Mouse (Mus musculus) splenic B cell, adult 2 months (primary cell): ENCODE data around the gene Scfd2.

ENCODE experiments used
- DNase-seq: peaks from one replicate; pipeline ENCODE4 v3.0.0-alpha.2; 2011; ENCODE audit warnings: low read depth, low spot score
- H3K27me3 ChIP-seq: 2 replicates; pipeline ENCODE4 v1.6.1; 2012; ENCODE audit warnings: mild to moderate bottlenecking, low read length, moderate library complexity, mixed read lengths; ENCODE audit not compliant: control insufficient read depth, poor library complexity, insufficient read depth, severe bottlenecking
- H3K36me3 ChIP-seq: 2 replicates; pipeline ENCODE4 v1.6.1; 2012; ENCODE audit warnings: mild to moderate bottlenecking, low read length, moderate library complexity, mixed read lengths; ENCODE audit not compliant: control insufficient read depth, poor library complexity, insufficient read depth, severe bottlenecking

Scfd2 gene

DNA sequence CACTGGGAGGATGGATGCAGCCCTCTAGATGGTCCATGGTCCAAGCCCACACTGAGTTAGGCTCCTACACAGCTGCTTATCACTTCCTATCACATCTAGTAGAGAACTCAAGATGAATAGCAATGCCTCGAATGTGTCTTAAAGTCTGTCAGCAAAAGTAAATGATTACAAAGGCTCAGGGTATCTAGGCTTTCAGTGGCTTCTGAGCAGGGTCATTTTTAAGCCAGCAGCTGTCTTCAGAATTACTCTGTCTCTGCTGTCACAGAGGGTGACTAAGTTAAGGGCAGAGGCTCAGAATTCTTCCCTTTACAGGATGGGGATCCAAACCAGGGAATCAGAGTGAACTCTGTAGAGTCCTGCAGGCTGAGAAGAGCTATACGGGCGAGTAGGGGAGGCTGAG lies 284.6 kb downstream of the Scfd2 start:
- Histone ChIP-seq H3K27me3 (no peaks in the 10 kb centered on the region), H3K36me3 (no peaks in the 10 kb centered on the region)
- DNase-seq = no peak

DNA sequence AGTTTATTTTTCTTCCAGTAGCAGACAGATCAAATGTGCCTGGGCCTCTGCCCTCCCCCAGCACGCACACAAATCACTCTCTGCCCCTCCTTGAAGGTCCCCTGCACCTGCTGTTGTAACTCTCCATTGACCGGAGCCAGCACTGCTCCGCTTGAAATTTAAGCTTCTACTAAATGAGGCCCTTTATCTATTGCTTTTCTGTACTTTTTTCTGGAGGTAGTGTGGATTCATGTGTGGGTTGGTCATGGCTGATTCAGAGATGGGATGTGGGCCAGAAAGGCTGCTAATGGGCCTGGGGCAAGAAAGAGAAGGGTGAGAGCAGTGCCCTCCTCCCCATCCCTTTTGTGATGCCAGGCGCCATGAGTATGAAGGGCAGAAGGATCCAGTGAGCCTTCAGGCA lies 285.1 kb downstream of the Scfd2 start:
- Histone ChIP-seq H3K36me3 (no peaks in the 10 kb centered on the region), H3K27me3 (no peaks in the 10 kb centered on the region)
- no peak for DNase-seq

DNA sequence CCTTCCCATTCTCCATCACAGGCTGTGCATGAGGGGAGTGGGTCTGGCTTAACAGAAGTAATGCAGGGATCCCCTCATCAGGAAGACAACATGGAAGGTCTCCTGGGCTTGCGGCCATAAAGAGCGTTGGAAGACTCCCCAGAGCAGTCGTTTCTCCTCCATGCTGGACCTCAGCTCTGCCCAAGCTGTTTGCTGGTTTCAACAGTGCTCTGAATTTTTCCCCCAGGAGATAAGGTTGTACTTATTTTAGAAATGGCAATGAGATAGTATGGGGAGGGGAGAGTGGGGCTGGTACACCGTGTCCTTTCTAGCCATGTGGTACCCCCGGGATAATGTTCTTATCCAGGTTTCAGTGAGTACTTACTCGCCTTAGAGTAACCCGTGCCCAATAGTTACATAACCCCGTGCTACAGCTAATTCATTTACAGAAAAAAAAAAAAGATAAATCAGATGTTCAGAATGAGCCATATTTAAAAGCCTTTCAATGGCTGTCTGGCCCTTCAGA lies 285.9 kb downstream of the Scfd2 start:
- no peak for DNase-seq
- Histone ChIP-seq H3K27me3 (no peaks in the 10 kb centered on the region), H3K36me3 (no peaks in the 10 kb centered on the region)

DNA sequence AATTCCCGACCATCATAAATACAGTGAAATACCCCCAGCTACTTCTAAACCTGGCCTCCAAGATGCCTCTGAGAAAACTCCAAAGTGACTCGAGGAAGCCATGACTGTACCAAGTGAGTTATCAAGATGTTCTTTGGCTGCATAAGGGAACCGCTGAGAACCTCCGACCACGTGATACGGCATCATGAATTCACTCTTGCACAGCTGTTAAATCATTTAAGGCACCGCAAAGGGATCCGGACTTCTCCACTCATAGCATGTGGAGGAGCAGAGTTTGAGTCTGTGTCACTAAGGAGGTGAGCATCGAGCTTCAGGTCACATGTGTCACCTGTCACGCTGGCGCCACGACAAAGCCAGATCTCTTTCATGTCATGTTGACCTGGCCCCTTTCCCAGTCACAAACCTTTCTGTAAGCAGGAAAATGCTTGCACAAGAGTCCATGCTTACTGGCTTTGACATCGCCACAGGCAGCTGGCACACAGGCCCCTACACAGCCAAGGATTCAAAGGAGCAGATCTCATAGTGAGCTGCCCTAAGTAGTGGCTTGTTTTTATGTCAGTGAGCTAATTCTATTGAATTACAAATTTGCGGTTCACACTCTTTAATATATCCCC lies 287.0 kb downstream of the Scfd2 start:
- H3K27me3 ChIP-seq = no peaks in the 10 kb centered on the region
- DNase-seq = no peak
- no peaks in the 10 kb centered on the region for H3K36me3 ChIP-seq

DNA sequence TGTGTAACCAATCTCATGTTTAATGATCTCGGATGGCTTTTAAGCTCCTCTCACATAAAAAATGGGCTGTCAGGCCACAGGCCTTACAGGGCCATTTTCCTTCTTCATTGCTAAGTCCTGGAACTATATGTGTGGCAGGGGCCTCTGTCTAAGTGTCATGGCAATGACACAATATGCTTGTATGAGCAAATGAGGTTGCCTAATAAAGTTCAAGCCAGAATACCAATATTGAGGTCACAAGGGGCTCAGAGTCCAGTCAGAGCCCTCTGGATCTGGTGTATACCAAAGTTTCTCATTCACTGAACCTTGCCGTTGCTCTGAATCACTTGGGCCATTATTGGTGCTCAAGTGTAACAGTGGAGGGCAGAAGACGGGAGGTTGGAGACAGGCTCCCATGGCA lies 288.9 kb downstream of the Scfd2 start:
- Histone ChIP-seq H3K27me3 (no peaks in the 10 kb centered on the region), H3K36me3 (no peaks in the 10 kb centered on the region)
- no peak for DNase-seq

DNA sequence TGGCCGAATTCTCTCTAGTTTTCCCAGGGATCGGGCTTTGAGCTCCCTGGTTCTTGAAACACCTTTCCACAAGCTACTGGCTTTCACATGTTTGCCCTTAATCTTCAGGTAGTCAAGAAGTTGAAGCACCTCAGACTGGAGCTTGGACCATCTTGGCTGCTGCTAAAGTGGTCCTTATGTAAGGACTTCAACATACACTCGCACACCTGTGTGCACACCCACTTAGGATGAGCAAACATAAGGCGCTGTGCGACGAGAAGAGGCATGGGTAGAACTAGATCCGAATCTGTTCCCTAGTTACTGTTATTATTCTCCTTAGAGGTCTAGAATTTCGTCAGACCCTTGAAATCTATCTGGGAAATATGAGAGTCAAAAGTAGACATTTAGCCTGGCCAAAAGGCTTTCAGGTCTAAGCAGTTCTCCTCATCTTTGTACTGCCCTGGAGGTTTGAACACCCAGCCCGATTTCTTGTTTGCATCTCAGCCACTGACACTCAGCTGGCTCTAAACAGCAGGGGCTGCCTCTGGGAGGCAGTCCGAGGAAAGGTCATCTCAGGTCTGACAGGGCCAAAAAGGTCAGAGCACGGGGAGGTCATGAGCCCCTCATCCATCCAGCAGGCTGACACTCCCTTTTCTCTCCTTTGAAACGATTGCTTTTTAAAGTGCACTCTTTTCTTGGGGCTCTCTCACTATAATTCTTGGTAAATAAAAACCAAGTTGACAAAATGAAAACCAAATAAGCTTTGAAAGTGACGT lies 290.5 kb downstream of the Scfd2 start:
- DNase-seq = no peak
- H3K27me3 ChIP-seq = no peaks in the 10 kb centered on the region
- H3K36me3 ChIP-seq = no peaks in the 10 kb centered on the region

DNA sequence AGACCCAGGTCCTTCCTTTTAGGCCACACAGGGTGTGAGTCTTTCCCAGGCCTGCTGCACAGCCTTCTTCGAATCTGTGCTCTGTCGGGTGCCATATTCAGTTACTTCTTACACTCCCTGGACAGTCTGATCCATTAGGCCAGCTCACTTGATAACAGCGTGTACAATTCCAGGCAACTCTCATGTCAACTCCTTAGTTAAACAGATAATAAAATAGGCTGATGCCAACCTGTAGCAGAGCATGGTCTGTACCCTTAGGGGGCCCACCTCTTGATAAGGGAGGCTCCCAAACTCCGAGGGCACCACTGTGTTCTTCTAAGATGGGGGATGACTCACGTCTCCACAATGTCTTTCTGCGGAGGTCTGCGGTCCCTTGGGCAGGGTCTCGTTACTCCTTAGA lies 291.3 kb downstream of the Scfd2 start:
- no peak for DNase-seq
- no peaks in the 10 kb centered on the region for H3K36me3 ChIP-seq
- H3K27me3 ChIP-seq = no peaks in the 10 kb centered on the region

DNA sequence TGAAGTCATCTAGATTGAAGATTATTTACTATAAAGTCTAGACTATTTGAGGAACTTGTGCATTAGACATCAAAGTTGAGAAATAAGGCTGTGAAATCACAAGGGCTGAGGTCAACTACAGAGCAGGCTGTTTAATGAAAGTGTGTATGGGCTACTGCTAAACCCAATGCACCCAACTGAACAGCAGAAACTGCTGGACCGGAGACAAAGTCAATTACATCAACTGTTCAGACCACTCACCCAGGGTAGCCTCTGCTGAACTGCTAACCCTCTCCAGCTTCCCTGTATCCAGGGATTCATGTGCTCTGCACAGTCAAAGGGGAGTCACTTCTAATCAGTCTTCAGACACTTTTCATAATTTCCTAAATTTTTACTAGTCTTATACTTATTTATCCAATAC lies 292.2 kb downstream of the Scfd2 start:
- H3K27me3 ChIP-seq = no peaks in the 10 kb centered on the region
- H3K36me3 ChIP-seq = no peaks in the 10 kb centered on the region
- DNase-seq = no peak

DNA sequence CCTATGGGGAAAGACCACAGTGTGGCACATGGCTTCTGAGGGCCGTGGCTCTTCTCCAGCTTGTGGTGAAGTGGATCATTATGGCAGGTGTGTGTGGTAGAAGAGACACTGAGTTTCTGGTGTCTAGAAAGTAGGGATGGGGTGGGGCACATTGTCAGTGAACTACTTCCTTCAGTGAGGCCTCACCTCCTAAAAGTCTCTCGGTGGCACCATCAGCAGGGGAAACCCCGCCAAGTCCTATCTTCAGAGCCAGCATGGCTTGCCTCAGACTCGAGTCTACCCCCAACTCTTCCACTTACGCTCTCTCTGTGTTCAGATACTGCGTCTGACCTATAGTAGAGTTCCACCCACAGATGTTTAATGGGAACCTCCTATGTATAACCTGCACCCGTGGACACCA lies 297.8 kb downstream of the Scfd2 start:
- H3K36me3 ChIP-seq = no peaks in the 10 kb centered on the region
- DNase-seq = no peak
- H3K27me3 ChIP-seq = no peaks in the 10 kb centered on the region

DNA sequence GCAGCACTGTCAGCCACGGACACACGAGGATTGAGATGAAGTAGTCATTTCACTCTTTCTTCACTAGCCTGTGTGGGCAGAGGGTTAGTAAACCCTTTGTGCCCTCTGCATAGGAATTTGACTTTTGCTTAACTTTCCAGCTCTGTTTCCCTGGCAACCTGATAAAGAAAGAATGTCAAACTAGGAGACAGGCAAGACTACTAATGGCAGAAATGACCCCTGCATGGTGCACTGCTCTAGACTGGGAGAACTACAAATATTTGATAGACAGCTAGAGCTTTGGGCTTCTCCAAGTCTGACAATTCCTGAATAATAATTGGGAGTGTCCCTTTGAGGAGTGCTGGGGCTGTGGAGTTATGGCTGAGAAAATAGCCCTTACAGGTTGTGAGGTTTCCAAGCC lies 301.0 kb downstream of the Scfd2 start:
- no peaks in the 10 kb centered on the region for H3K36me3 ChIP-seq
- H3K27me3 ChIP-seq = no peaks in the 10 kb centered on the region
- DNase-seq = no peak

DNA sequence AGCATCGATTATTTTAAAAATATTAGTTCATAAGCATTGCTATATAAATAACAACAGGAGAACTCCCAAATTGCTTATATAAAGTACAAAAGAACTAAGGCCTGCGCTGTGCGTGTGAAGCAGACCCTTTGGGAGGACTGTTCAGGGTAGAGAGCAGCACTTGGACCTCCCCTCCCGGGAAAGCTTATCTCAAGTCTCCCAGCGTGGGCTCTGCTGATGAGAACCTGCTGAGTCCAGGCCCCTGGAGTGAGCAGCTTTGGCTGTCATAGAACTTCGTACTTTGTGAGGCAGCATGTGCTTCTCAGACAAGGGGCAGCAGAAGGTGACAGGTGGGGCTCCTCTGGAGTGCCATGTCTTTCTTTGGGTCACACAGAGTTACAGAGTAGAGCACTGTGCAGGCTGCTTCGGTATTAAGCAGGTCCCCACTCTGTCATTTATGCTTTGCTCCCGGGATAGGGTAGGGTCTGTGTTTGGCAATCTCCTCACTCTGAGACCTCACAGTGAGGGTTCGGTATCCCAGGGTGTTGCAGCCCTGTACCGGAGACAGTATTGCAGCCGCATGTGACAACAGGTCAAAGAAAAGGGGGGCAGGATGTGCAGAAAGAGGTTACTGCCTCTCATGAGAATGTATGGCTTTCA lies 301.7 kb downstream of the Scfd2 start:
- no peaks in the 10 kb centered on the region for H3K36me3 ChIP-seq
- no peaks in the 10 kb centered on the region for H3K27me3 ChIP-seq
- DNase-seq = no peak

DNA sequence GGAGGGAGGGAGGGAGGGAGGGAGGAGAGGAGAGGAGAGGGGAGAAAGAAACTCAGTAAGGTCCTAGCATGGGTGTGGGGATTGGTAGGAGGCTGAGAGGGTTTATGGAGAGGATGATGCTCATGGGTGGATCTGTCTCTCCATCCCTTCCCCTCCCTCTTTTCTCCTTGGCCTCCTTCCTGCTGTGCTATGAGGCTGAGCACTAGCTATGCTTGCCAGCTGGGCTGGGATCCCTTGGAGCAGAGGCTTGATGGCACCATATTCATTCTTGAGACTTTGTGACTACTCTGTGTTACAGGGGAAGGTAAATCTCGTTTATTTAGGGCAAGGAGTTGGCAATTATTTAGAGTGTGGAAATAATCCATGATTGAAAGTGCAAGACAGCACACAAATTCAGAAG lies 302.6 kb downstream of the Scfd2 start:
- no peaks in the 10 kb centered on the region for H3K27me3 ChIP-seq

DNA sequence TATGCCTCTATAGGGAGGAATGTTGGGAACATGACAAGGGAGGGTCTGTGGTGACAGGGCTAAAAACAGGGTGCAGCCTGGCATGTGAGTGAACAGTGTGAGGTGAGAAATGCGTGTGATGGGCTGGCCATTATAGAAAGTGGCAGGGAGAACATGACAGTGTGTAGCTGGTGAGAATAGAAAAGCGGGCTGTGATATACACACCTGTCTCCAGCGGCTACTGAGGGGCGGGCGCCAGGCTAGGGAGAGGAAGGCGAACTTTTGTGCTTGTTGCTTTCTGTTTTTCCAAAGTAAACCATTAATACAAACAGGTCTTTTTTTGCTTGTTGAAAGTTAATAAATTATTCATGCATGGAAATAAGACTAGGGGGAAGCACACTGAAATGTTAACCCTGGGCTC lies 304.2 kb downstream of the Scfd2 start:
- DNase-seq = no peak
- H3K27me3 ChIP-seq = no peaks in the 10 kb centered on the region
- H3K36me3 ChIP-seq = no peaks in the 10 kb centered on the region

More for the DNA sequence above, 302.6 kb downstream of the Scfd2 start:
- H3K36me3 ChIP-seq = no peaks in the 10 kb centered on the region
- DNase-seq = no peak

DNA sequence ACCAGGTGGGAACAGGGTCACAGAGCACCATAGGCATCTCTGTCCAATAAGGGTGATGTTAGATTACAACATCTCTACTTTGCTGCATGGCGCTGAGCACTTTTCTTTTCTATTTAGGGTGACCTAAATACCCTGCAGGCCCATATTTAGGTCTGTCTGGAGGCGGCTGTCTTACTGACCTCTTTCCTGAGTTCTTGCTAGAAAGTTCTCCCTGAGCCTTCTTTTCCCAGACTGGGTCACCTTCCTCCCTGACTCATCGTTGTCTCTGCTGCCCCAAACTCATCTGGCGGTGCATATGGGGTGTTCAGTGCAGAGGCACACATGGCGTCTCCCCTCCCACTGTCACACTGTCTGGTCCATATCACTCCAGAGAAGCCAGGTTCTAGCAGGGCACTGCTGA lies 305.4 kb downstream of the Scfd2 start:
- Histone ChIP-seq H3K27me3 (no peaks in the 10 kb centered on the region), H3K36me3 (no peaks in the 10 kb centered on the region)
- DNase-seq = no peak

DNA sequence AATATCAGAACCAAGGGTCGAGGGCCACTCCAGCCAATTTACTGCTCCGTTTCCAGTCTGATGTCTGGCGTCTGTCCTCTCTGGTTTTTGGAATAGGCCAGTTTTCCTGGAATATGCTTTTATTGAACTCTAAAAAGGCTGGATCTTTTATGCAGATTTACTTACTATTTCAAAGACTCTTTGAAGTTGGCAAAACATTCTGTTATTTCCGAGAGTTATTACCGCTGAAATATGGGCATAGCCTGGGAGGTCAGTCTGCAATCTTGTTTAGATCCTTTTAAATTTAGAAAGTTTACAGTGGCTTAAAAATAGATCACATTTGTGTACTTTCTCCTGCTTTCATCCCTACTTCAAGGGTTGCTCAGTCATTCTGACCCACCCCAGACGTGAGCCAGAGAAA lies 307.1 kb downstream of the Scfd2 start:
- DNase-seq = no peak
- Histone ChIP-seq H3K27me3 (no peaks in the 10 kb centered on the region), H3K36me3 (no peaks in the 10 kb centered on the region)
